Mouse (Mus musculus) neural tube, embryonic 14.5 days (tissue): ENCODE data around the gene Sec14l3. TPM values are rescaled to one million over a fixed set of nuclear protein-coding genes. Genes with fewer than 3 reads are reported as not detected.
"Not testable (repeated sequence)": the region's sequence is repeated elsewhere in the genome, so short reads cannot be mapped to it uniquely, and the experiment has no call there.

ENCODE experiments used
- ATAC-seq: fragments of 200-750 bp; cut with Nextera tagmentation; 2 replicates; pipeline ENCODE4 v1.8.0; 2017; ENCODE audit warnings: low read depth, mild to moderate bottlenecking, moderate TSS enrichment, moderate library complexity
- H3K27ac ChIP-seq: fragments of 300-500 bp; sonication (generic); 2 replicates; pipeline ENCODE4 v1.5.1; 2014; ENCODE audit warnings: low read depth, mild to moderate bottlenecking, control low read depth, low read length, moderate library complexity, mixed read lengths
- H3K27me3 ChIP-seq: fragments of 300-500 bp; sonication (generic); 2 replicates; pipeline ENCODE4 v1.6.1; 2014; ENCODE audit warnings: low read length; ENCODE audit not compliant: control insufficient read depth, insufficient read depth
- H3K36me3 ChIP-seq: fragments of 300-500 bp; sonication (generic); 2 replicates; pipeline ENCODE4 v1.6.1; 2014; ENCODE audit warnings: low read length, mixed read lengths; ENCODE audit not compliant: control insufficient read depth, insufficient read depth
- H3K4me1 ChIP-seq: fragments of 300-500 bp; sonication (generic); 2 replicates; pipeline ENCODE4 v1.6.1; 2014; ENCODE audit warnings: low read length; ENCODE audit not compliant: control insufficient read depth, insufficient read depth
- H3K4me2 ChIP-seq: fragments of 300-500 bp; sonication (generic); 2 replicates; pipeline ENCODE4 v1.6.1; 2014; ENCODE audit warnings: mild to moderate bottlenecking, low read depth, low read length, control low read depth
- H3K4me3 ChIP-seq: fragments of 300-500 bp; sonication (generic); 2 replicates; pipeline ENCODE4 v1.5.1; 2014; ENCODE audit warnings: low read depth, low read length, control low read depth, mixed read lengths
- H3K9ac ChIP-seq: fragments of 300-500 bp; sonication (generic); replicated peaks from 2 replicates; pipeline ENCODE4 v1.6.1; 2014; ENCODE audit warnings: low read depth, mild to moderate bottlenecking, control low read depth, low read length, mixed read lengths
- H3K9me3 ChIP-seq: fragments of 300-500 bp; sonication (generic); 2 replicates; pipeline ENCODE4 v1.6.1; 2016; ENCODE audit warnings: low read length; ENCODE audit not compliant: control insufficient read depth
- WGBS: fragments of 180-500 bp; shearing (Covaris S2); extraction: QIAGEN DNeasy Blood & Tissue Kit; methylation state at CpG from one replicate; pipeline ENCODE4 v1.1.7; 2014; 5-methylcytosine and 5-hydroxymethylcytosine counted together
- polyA plus RNA-seq: library from polyadenylated mRNA; unstranded; fragments of >200 nt; fragmentation: Nextera tagmentation; extraction: Ambion mirVana; gene quantifications from 2 replicates; pipeline ENCODE4 v1.2.1, GENCODE M21; 2014

Sec14l3 gene
- polyA plus RNA-seq, 1 experiment from 2014 or later, result 0.37 TPM

GRCm38 (mm10) chr11:4107901-4108300, 43.3 kb downstream of the Sec14l3 start:
- WGBS, result 96% methylated on average over 6 of the region's 6 CpGs
- H3K4me3 ChIP-seq, H3K4me2 ChIP-seq, H3K27ac ChIP-seq, H3K4me1 ChIP-seq, ATAC-seq, H3K9me3 ChIP-seq, H3K36me3 ChIP-seq, H3K27me3 ChIP-seq, H3K9ac ChIP-seq: not testable (repeated sequence)

- Histone ChIP-seq H3K4me1 (no peaks in the 10 kb centered on the region), H3K4me2 (no peak overlapping the region), H3K9me3 (no peaks in the 10 kb centered on the region), H3K4me3 (no peak overlapping the region), H3K9ac (no peak overlapping the region), H3K36me3 (peaks cover 3% of the 10 kb centered on the region; the same call in 1 of the 2 replicates), H3K27me3 (no peaks in the 10 kb centered on the region), H3K27ac (no peak overlapping the region)
- no peak for ATAC-seq
- 91% methylated on average over 7 of the region's 7 CpGs for WGBS
Measured at GRCm38 (mm10) chr11:4108691-4109090, 44.0 kb downstream of the Sec14l3 start.

GRCm38 (mm10) chr11:4112033-4112432, 47.4 kb downstream of the Sec14l3 start:
- Histone ChIP-seq H3K27me3 (no peaks in the 10 kb centered on the region), H3K4me2 (no peak overlapping the region), H3K27ac (no peak overlapping the region), H3K4me3 (no peak overlapping the region), H3K36me3 (peaks cover 3% of the 10 kb centered on the region; the same call in 1 of the 2 replicates), H3K9me3 (no peaks in the 10 kb centered on the region), H3K4me1 (0 out of 2 replicates have a peak, but pooled peaks cover 3% of the 10 kb centered on the region), H3K9ac (no peak overlapping the region)
- ATAC-seq, result no peak
- 93% methylated on average over 4 of the region's 4 CpGs for WGBS

- Histone ChIP-seq H3K36me3 (peaks cover 3% of the 10 kb centered on the region; the same call in 1 of the 2 replicates), H3K4me2 (no peak overlapping the region), H3K27me3 (no peaks in the 10 kb centered on the region), H3K27ac (no peak overlapping the region), H3K4me1 (peaks cover 6% of the 10 kb centered on the region; the same call in 1 of the 2 replicates), H3K4me3 (no peak overlapping the region), H3K9ac (no peak overlapping the region), H3K9me3 (no peaks in the 10 kb centered on the region)
- no peak for ATAC-seq
- WGBS, result 83% methylated on average over 6 of the region's 6 CpGs
Measured at GRCm38 (mm10) chr11:4112861-4113260, 48.2 kb downstream of the Sec14l3 start.

- no peak overlapping the region for H3K27ac ChIP-seq
- H3K27me3 ChIP-seq, result no peaks in the 10 kb centered on the region
- H3K9me3 ChIP-seq, result no peaks in the 10 kb centered on the region
- 88% methylated on average over 4 of the region's 4 CpGs for WGBS
- no peak overlapping the region for H3K4me3 ChIP-seq
- H3K4me1 ChIP-seq, result peaks cover 6% of the 10 kb centered on the region; the same call in 1 of the 2 replicates
- H3K4me2 ChIP-seq, result no peak overlapping the region
- H3K36me3 ChIP-seq, result peaks cover 3% of the 10 kb centered on the region; the same call in 1 of the 2 replicates
- H3K9ac ChIP-seq, result no peak overlapping the region
- ATAC-seq, result no peak
Measured at GRCm38 (mm10) chr11:4113496-4113895, 48.9 kb downstream of the Sec14l3 start.

- no peaks in the 10 kb centered on the region for H3K27me3 ChIP-seq
- peaks cover 3% of the 10 kb centered on the region; the same call in 1 of the 2 replicates for H3K36me3 ChIP-seq
- H3K4me2 ChIP-seq, result no peak overlapping the region
- no peak overlapping the region for H3K9ac ChIP-seq
- WGBS, result 84% methylated on average over 6 of the region's 6 CpGs
- no peaks in the 10 kb centered on the region for H3K9me3 ChIP-seq
- H3K4me1 ChIP-seq, result peaks cover 6% of the 10 kb centered on the region; the same call in 1 of the 2 replicates
- H3K4me3 ChIP-seq, result no peak overlapping the region
- H3K27ac ChIP-seq, result no peak overlapping the region
- ATAC-seq, result no peak
Measured at GRCm38 (mm10) chr11:4113970-4114369, 49.3 kb downstream of the Sec14l3 start.

- H3K9me3 ChIP-seq, H3K27me3 ChIP-seq, H3K4me1 ChIP-seq, H3K4me3 ChIP-seq, H3K36me3 ChIP-seq, ATAC-seq, H3K27ac ChIP-seq, H3K4me2 ChIP-seq, H3K9ac ChIP-seq: not testable (repeated sequence)
- WGBS, result 82% methylated on average over 6 of the region's 6 CpGs
Measured at GRCm38 (mm10) chr11:4114541-4114940, 49.9 kb downstream of the Sec14l3 start.

- Histone ChIP-seq H3K4me1 (peaks cover 6% of the 10 kb centered on the region; the same call in 1 of the 2 replicates), H3K36me3 (no peaks in the 10 kb centered on the region), H3K4me3 (no peak overlapping the region), H3K9me3 (no peaks in the 10 kb centered on the region), H3K4me2 (no peak overlapping the region), H3K27me3 (no peaks in the 10 kb centered on the region), H3K9ac (no peak overlapping the region), H3K27ac (no peak overlapping the region)
- no peak for ATAC-seq
- 98% methylated on average over 4 of the region's 4 CpGs for WGBS
Measured at GRCm38 (mm10) chr11:4115407-4115806, 50.8 kb downstream of the Sec14l3 start.

- whole genome bisulfite sequencing, result 60% methylated on average over 11 of the region's 11 CpGs
- Histone ChIP-seq H3K4me2 (no peak overlapping the region), H3K4me1 (peaks cover 6% of the 10 kb centered on the region; the same call in 1 of the 2 replicates), H3K27me3 (no peaks in the 10 kb centered on the region), H3K4me3 (no peak overlapping the region), H3K27ac (no peak overlapping the region), H3K9ac (no peak overlapping the region), H3K9me3 (no peaks in the 10 kb centered on the region), H3K36me3 (no peaks in the 10 kb centered on the region)
- no peak for ATAC-seq
Measured at GRCm38 (mm10) chr11:4116458-4117141, 52.0 kb downstream of the Sec14l3 start.
